Mouse (Mus musculus): Measurements from ENCODE around the gene Pop7. TPM values are rescaled to one million over a fixed set of nuclear protein-coding genes. Genes with fewer than 3 reads are reported as not detected.

Pop7 gene
- polyA plus RNA-seq, 1 experiment from 2014 or later = 87.0 TPM

- 83% methylated on average over 25 of the region's 25 CpGs for WGBS
- H3K36me3 ChIP-seq (ENCODE audit: control insufficient read depth, insufficient read depth, low read length) = peaks cover 75% of the 10 kb centered on the region
- no peak overlapping the region for H3K4me2 ChIP-seq (ENCODE audit: low read length)
- no peak overlapping the region for H3K9ac ChIP-seq (ENCODE audit: low read depth, low read length)
- no peaks in the 10 kb centered on the region for H3K9me3 ChIP-seq (ENCODE audit: control insufficient read depth, low read length)
- H3K4me3 ChIP-seq (ENCODE audit: low read length) = no peak overlapping the region
- H3K4me1 ChIP-seq (ENCODE audit: control insufficient read depth, insufficient read depth, low read depth, low read length) = peaks cover 10% of the 10 kb centered on the region
- no peaks in the 10 kb centered on the region for H3K27me3 ChIP-seq (replicated peaks; ENCODE audit: control insufficient read depth, insufficient read depth, low read length)
- no peak for ATAC-seq
- no peak overlapping the region for H3K27ac ChIP-seq (ENCODE audit: low read depth, low read length)
These were observed 21.3 kb upstream of the Pop7 start for GRCm38 (mm10) chr5:137523396-137524250.

- Histone ChIP-seq H3K36me3 (ENCODE audit: control insufficient read depth, insufficient read depth, low read length) (peaks cover 66% of the 10 kb centered on the region), H3K27ac (ENCODE audit: low read depth, low read length) (no peak overlapping the region), H3K9me3 (ENCODE audit: control insufficient read depth, low read length) (no peaks in the 10 kb centered on the region), H3K27me3 (replicated peaks; ENCODE audit: control insufficient read depth, insufficient read depth, low read length) (no peaks in the 10 kb centered on the region), H3K4me2 (ENCODE audit: low read length) (no peak overlapping the region), H3K4me3 (ENCODE audit: low read length) (no peak overlapping the region), H3K9ac (ENCODE audit: low read depth, low read length) (no peak overlapping the region), H3K4me1 (ENCODE audit: control insufficient read depth, insufficient read depth, low read depth, low read length) (peaks cover 5% of the 10 kb centered on the region)
- ATAC-seq = no peak
- WGBS = 70% methylated on average over 11 of the region's 11 CpGs
These were observed 20.4 kb upstream of the Pop7 start for GRCm38 (mm10) chr5:137522711-137523110.

- Histone ChIP-seq H3K4me3 (ENCODE audit: low read length) (no peak overlapping the region), H3K27ac (ENCODE audit: low read depth, low read length) (no peak overlapping the region), H3K4me2 (ENCODE audit: low read length) (no peak overlapping the region), H3K4me1 (ENCODE audit: control insufficient read depth, insufficient read depth, low read depth, low read length) (peaks cover 5% of the 10 kb centered on the region), H3K36me3 (ENCODE audit: control insufficient read depth, insufficient read depth, low read length) (peaks cover 63% of the 10 kb centered on the region), H3K9me3 (ENCODE audit: control insufficient read depth, low read length) (no peaks in the 10 kb centered on the region), H3K9ac (ENCODE audit: low read depth, low read length) (no peak overlapping the region; the same call in 1 of the 2 replicates), H3K27me3 (replicated peaks; ENCODE audit: control insufficient read depth, insufficient read depth, low read length) (no peaks in the 10 kb centered on the region)
- no peak for ATAC-seq
- WGBS = 83% methylated on average over 9 of the region's 9 CpGs
These were observed 19.5 kb upstream of the Pop7 start for GRCm38 (mm10) chr5:137521861-137522260.

GRCm38 (mm10) chr5:137519691-137520550, 17.6 kb upstream of the Pop7 start:
- ATAC-seq = no peak
- WGBS = 91% methylated on average over 25 of the region's 27 CpGs
- H3K27me3 ChIP-seq (replicated peaks; ENCODE audit: control insufficient read depth, insufficient read depth, low read length) = no peaks in the 10 kb centered on the region
- no peak overlapping the region for H3K4me2 ChIP-seq (ENCODE audit: low read length)
- H3K9me3 ChIP-seq (ENCODE audit: control insufficient read depth, low read length) = no peaks in the 10 kb centered on the region
- no peak overlapping the region for H3K27ac ChIP-seq (ENCODE audit: low read depth, low read length)
- H3K4me3 ChIP-seq (ENCODE audit: low read length) = no peak overlapping the region
- H3K4me1 ChIP-seq (ENCODE audit: control insufficient read depth, insufficient read depth, low read depth, low read length) = peaks cover under 1% of the 10 kb centered on the region; the same call in 1 of the 2 replicates
- peaks cover 56% of the 10 kb centered on the region for H3K36me3 ChIP-seq (ENCODE audit: control insufficient read depth, insufficient read depth, low read length)
- no peak overlapping the region for H3K9ac ChIP-seq (ENCODE audit: low read depth, low read length)

GRCm38 (mm10) chr5:137518436-137518835, 16.1 kb upstream of the Pop7 start, which contains the start of gene Gigyf1:
Gene Gigyf1 (plus strand): TSS chr5:137518548.
- Histone ChIP-seq H3K9ac (ENCODE audit: low read depth, low read length) (no peak within 1 kb of the TSS), H3K27me3 (replicated peaks; ENCODE audit: control insufficient read depth, insufficient read depth, low read length) (no peaks in the 10 kb centered on the region), H3K36me3 (ENCODE audit: control insufficient read depth, insufficient read depth, low read length) (peaks cover 47% of the 10 kb centered on the region), H3K27ac (ENCODE audit: low read depth, low read length) (no peak within 1 kb of the TSS), H3K9me3 (ENCODE audit: control insufficient read depth, low read length) (no peaks in the 10 kb centered on the region), H3K4me1 (ENCODE audit: control insufficient read depth, insufficient read depth, low read depth, low read length) (peaks cover 14% of the 10 kb centered on the region), H3K4me2 (ENCODE audit: low read length) (no peak within 1 kb of the TSS), H3K4me3 (ENCODE audit: low read length) (no peak within 1 kb of the TSS)
- 79% methylated on average over 5 of the region's 5 CpGs for WGBS
- ATAC-seq = no peak

- Histone ChIP-seq H3K4me2 (ENCODE audit: low read length) (no peak overlapping the region), H3K36me3 (ENCODE audit: control insufficient read depth, insufficient read depth, low read length) (peaks cover 11% of the 10 kb centered on the region), H3K27ac (ENCODE audit: low read depth, low read length) (no peak overlapping the region), H3K4me3 (ENCODE audit: low read length) (no peak overlapping the region), H3K27me3 (replicated peaks; ENCODE audit: control insufficient read depth, insufficient read depth, low read length) (no peaks in the 10 kb centered on the region), H3K4me1 (ENCODE audit: control insufficient read depth, insufficient read depth, low read depth, low read length) (peaks cover 35% of the 10 kb centered on the region), H3K9me3 (ENCODE audit: control insufficient read depth, low read length) (no peaks in the 10 kb centered on the region), H3K9ac (ENCODE audit: low read depth, low read length) (peak overlapping the region; percentile 6; the same call in 1 of the 2 replicates)
- no peak for ATAC-seq
- 93% methylated on average over 3 of the region's 3 CpGs for WGBS
These were observed 12.5 kb upstream of the Pop7 start for GRCm38 (mm10) chr5:137514811-137515210.

GRCm38 (mm10) chr5:137513951-137514721, 11.8 kb upstream of the Pop7 start:
- Histone ChIP-seq H3K4me3 (ENCODE audit: low read length) (no peak overlapping the region), H3K27ac (ENCODE audit: low read depth, low read length) (no peak overlapping the region), H3K36me3 (ENCODE audit: control insufficient read depth, insufficient read depth, low read length) (peaks cover 6% of the 10 kb centered on the region), H3K9me3 (ENCODE audit: control insufficient read depth, low read length) (no peaks in the 10 kb centered on the region), H3K4me2 (ENCODE audit: low read length) (no peak overlapping the region), H3K27me3 (replicated peaks; ENCODE audit: control insufficient read depth, insufficient read depth, low read length) (no peaks in the 10 kb centered on the region), H3K9ac (ENCODE audit: low read depth, low read length) (peak overlapping the region; percentile 6; the same call in 1 of the 2 replicates), H3K4me1 (ENCODE audit: control insufficient read depth, insufficient read depth, low read depth, low read length) (peaks cover 38% of the 10 kb centered on the region)
- 85% methylated on average over 10 of the region's 12 CpGs for WGBS
- ATAC-seq = no peak

GRCm38 (mm10) chr5:137512847-137513794, 10.8 kb upstream of the Pop7 start:
- H3K9ac ChIP-seq (ENCODE audit: low read depth, low read length) = no peak overlapping the region
- WGBS = 75% methylated on average over 11 of the region's 11 CpGs
- no peak for ATAC-seq
- no peak overlapping the region for H3K27ac ChIP-seq (ENCODE audit: low read depth, low read length)
- peaks cover 38% of the 10 kb centered on the region for H3K4me1 ChIP-seq (ENCODE audit: control insufficient read depth, insufficient read depth, low read depth, low read length)
- H3K4me2 ChIP-seq (ENCODE audit: low read length) = no peak overlapping the region
- H3K9me3 ChIP-seq (ENCODE audit: control insufficient read depth, low read length) = no peaks in the 10 kb centered on the region
- no peaks in the 10 kb centered on the region for H3K27me3 ChIP-seq (replicated peaks; ENCODE audit: control insufficient read depth, insufficient read depth, low read length)
- H3K36me3 ChIP-seq (ENCODE audit: control insufficient read depth, insufficient read depth, low read length) = 0 out of 2 replicates have a peak, but pooled peaks cover 2% of the 10 kb centered on the region
- H3K4me3 ChIP-seq (ENCODE audit: low read length) = no peak overlapping the region
